Mouse (Mus musculus) MEL (cell line): ENCODE measurements around the gene Psd. TPM values are rescaled to one million over a fixed set of nuclear protein-coding genes. Genes with fewer than 3 reads are reported as not detected.
A peak's percentile ranks its signal among the peaks of the same experiment; 100 is the strongest.

Experiments used
- DNase-seq: peaks from one replicate; pipeline ENCODE4 v3.0.0; 2011; ENCODE audit warnings: low read depth, low spot score
- H3K27ac ChIP-seq: 2 replicates; pipeline ENCODE4 v1.5.1; 2012; ENCODE audit warnings: low read depth, mild to moderate bottlenecking, control low read depth, low read length, moderate library complexity; ENCODE audit not compliant: control insufficient read depth
- H3K27me3 ChIP-seq, 2 experiments: fragments of 150-350 bp in 1 of 2; sonication (generic) in 1 of 2; 2 replicates each; pipeline ENCODE4 v1.6.1; 2012; ENCODE audit warnings: low read length in 2 of 2, mild to moderate bottlenecking in 2 of 2, improper control_type of control experiment in 1 of 2, moderate library complexity in 1 of 2; ENCODE audit not compliant: insufficient read depth in 2 of 2, control insufficient read depth in 1 of 2
- H3K36me3 ChIP-seq, 2 experiments: 2 replicates each; pipeline ENCODE4 v1.6.1; 2012 to 2014; ENCODE audit warnings: low read length in 2 of 2, improper control_type of control experiment in 1 of 2, inconsistent platforms in 1 of 2, mild to moderate bottlenecking in 1 of 2; ENCODE audit not compliant: insufficient read depth in 2 of 2, control insufficient read depth in 1 of 2
- H3K4me1 ChIP-seq, 2 experiments: fragments of 150-350 bp in 1 of 2; sonication (generic) in 1 of 2; 2 replicates each; pipeline ENCODE4 v1.6.1; 2012; ENCODE audit warnings: low read length in 2 of 2, improper control_type of control experiment in 1 of 2, mild to moderate bottlenecking in 1 of 2; ENCODE audit not compliant: insufficient read depth in 2 of 2, control insufficient read depth in 1 of 2
- H3K4me3 ChIP-seq, 2 experiments: fragments of 150-350 bp in 1 of 2; sonication (generic) in 1 of 2; 2 replicates each; pipeline ENCODE4 v1.5.1; 2012; ENCODE audit warnings: low read depth in 2 of 2, low read length in 2 of 2, mild to moderate bottlenecking in 2 of 2, moderate library complexity in 2 of 2, control low read depth in 1 of 2, improper control_type of control experiment in 1 of 2; ENCODE audit not compliant: control insufficient read depth in 1 of 2, insufficient read depth in 1 of 2
- H3K79me2 ChIP-seq: 2 replicates; pipeline ENCODE4 v1.6.1; 2012; ENCODE audit warnings: mild to moderate bottlenecking, low read length, moderate library complexity; ENCODE audit not compliant: control insufficient read depth, poor library complexity, insufficient read depth
- H3K9ac ChIP-seq: 2 replicates; pipeline ENCODE4 v1.6.1; 2012; ENCODE audit warnings: low read depth, mild to moderate bottlenecking, control low read depth, low read length, moderate library complexity; ENCODE audit not compliant: control insufficient read depth, poor library complexity, severe bottlenecking
- H3K9me3 ChIP-seq: fragments of 150-350 bp; sonication (generic); replicated peaks from 2 replicates; pipeline ENCODE4 v1.6.1; 2012; ENCODE audit warnings: mild to moderate bottlenecking, low read length, improper control_type of control experiment, moderate library complexity; ENCODE audit not compliant: insufficient read depth
- BHLHE40 ChIP-seq: IDR thresholded peaks from 2 replicates; pipeline ENCODE4 v1.6.1; 2012; ENCODE audit warnings: low read depth, mild to moderate bottlenecking, inconsistent platforms, low read length, improper control_type of control experiment, borderline replicate concordance
- CTCF ChIP-seq, 3 experiments: IDR thresholded peaks in 2 of 3; conservative IDR thresholded peaks in 1 of 3; 2 replicates each; pipeline ENCODE4 v1.5.1; 2011 to 2012; ENCODE audit warnings: low read length in 3 of 3, low read depth in 2 of 3, mild to moderate bottlenecking in 2 of 3, improper control_type of control experiment in 1 of 3, inconsistent platforms in 1 of 3, mixed read lengths in 1 of 3, moderate library complexity in 1 of 3; ENCODE audit not compliant: control insufficient read depth in 1 of 3, insufficient read depth in 1 of 3, poor library complexity in 1 of 3, severe bottlenecking in 1 of 3
- E2F4 ChIP-seq: IDR thresholded peaks from 2 replicates; pipeline ENCODE4 v1.6.1; 2011; ENCODE audit warnings: low read depth, low read length, improper control_type of control experiment, borderline replicate concordance
- EP300 ChIP-seq, 2 experiments: IDR thresholded peaks; 2 replicates each; pipeline ENCODE4 v1.6.1; 2011; ENCODE audit warnings: improper control_type of control experiment in 2 of 2, low read length in 2 of 2, low read depth in 1 of 2, mild to moderate bottlenecking in 1 of 2
- GATA1 ChIP-seq: IDR thresholded peaks from 2 replicates; pipeline ENCODE4 v1.6.1; 2011; ENCODE audit warnings: low read depth, low read length, improper control_type of control experiment
- JUND ChIP-seq: IDR thresholded peaks from 2 replicates; pipeline ENCODE4 v1.6.1; 2011; ENCODE audit warnings: low read depth, mild to moderate bottlenecking, improper control_type of control experiment, low read length
- MAFK ChIP-seq: IDR thresholded peaks from 2 replicates; pipeline ENCODE4 v1.6.1; 2011; ENCODE audit warnings: low read depth, mild to moderate bottlenecking, low read length, improper control_type of control experiment, borderline replicate concordance
- MAZ ChIP-seq: IDR thresholded peaks from 2 replicates; pipeline ENCODE4 v1.6.1; 2012; ENCODE audit warnings: low read depth, mild to moderate bottlenecking, inconsistent platforms, low read length, improper control_type of control experiment
- MEF2A ChIP-seq: IDR thresholded peaks from 2 replicates; pipeline ENCODE4 v1.6.1; 2014; ENCODE audit warnings: low read depth, mild to moderate bottlenecking, inconsistent platforms, low read length, improper control_type of control experiment; ENCODE audit not compliant: poor library complexity, insufficient replicate concordance, severe bottlenecking; ENCODE audit errors: extremely low read depth
- MXI1 ChIP-seq: IDR thresholded peaks from 2 replicates; pipeline ENCODE4 v1.6.1; 2011; ENCODE audit warnings: mild to moderate bottlenecking, low read depth, low read length, improper control_type of control experiment
- NRF1 ChIP-seq: IDR thresholded peaks from 2 replicates; pipeline ENCODE4 v1.6.1; 2014; ENCODE audit warnings: low read depth, mild to moderate bottlenecking, inconsistent platforms, low read length, improper control_type of control experiment, moderate library complexity; ENCODE audit not compliant: poor library complexity, insufficient read depth, severe bottlenecking
- POLR2A ChIP-seq, 2 experiments: IDR thresholded peaks; 2 replicates each; pipeline ENCODE4 v1.6.1; 2011 to 2012; ENCODE audit warnings: low read length in 2 of 2, mild to moderate bottlenecking in 2 of 2, control low read depth in 1 of 2, improper control_type of control experiment in 1 of 2, low read depth in 1 of 2, moderate library complexity in 1 of 2; ENCODE audit not compliant: control insufficient read depth in 1 of 2, insufficient read depth in 1 of 2, poor library complexity in 1 of 2
- POLR2AphosphoS2 ChIP-seq: IDR thresholded peaks from 2 replicates; pipeline ENCODE4 v1.6.1; 2011; ENCODE audit warnings: low read length, improper control_type of control experiment
- SIN3A ChIP-seq: IDR thresholded peaks from 2 replicates; pipeline ENCODE4 v1.6.1; 2012; ENCODE audit warnings: low read length, improper control_type of control experiment, inconsistent platforms
- ZMIZ1 ChIP-seq: IDR thresholded peaks from 2 replicates; pipeline ENCODE4 v1.6.1; 2012; ENCODE audit warnings: low read depth, mild to moderate bottlenecking, inconsistent platforms, low read length, improper control_type of control experiment, moderate library complexity
- polyA plus RNA-seq, 2 experiments: library from polyadenylated mRNA; stranded (reverse) in 1 of 2; unstranded in 1 of 2; fragments of >175 nt in 1 of 2; fragments of >200 nt in 1 of 2; gene quantifications; 2 replicates each; pipeline versions ENCODE4 v1.2.1 to v1.2.4; 2012; ENCODE audit warnings: low replicate concordance in 2 of 2, low read depth in 1 of 2; ENCODE audit not compliant: insufficient read length in 2 of 2, insufficient read depth in 1 of 2, missing spikeins in 1 of 2
- total RNA-seq: library from RNA; depleted of rRNA; stranded (reverse); fragments of 300-350 nt; gene quantifications from 2 replicates; pipeline ENCODE4 v1.2.3, GENCODE M21; 2012; rRNA removed

Gene Psd
- total RNA-seq (1.9 and 4.5 TPM in 2 replicates), polyA plus RNA-seq (10 to 100 TPM in 1 of 2 experiments, not detected in 1; 17.2 TPM)

GRCm38 (mm10) chr19:46326756-46327305 is at the start of gene Psd:
TSS of gene Psd (minus strand) at chr19:46327156.
- Histone ChIP-seq H3K27me3 (no peaks in the 10 kb centered on the region), H3K9me3 (no peaks in the 10 kb centered on the region), H3K27ac (peak within 1 kb of the TSS; percentile 85), H3K4me1 (peaks cover 0 to 18% of the 10 kb centered on the region in 2 experiments; a peak in 2 of 4 replicates), H3K9ac (peak within 1 kb of the TSS; percentile 75), H3K36me3 (peaks cover 0 to 7% of the 10 kb centered on the region in 2 experiments; a peak in 2 of 4 replicates), H3K79me2 (peaks cover 2% of the 10 kb centered on the region; the same call in 1 of the 2 replicates), H3K4me3 (peak within 1 kb of the TSS; percentile 78 to 85)
- TF ChIP-seq MEF2A, result no peak
- no peak for TF ChIP-seq GATA1
- no peak for TF ChIP-seq ZMIZ1
- TF ChIP-seq NRF1, result peak; percentile 85
- TF ChIP-seq JUND, result no peak
- TF ChIP-seq MXI1, result peak; percentile 68; the same call in 1 of the 2 replicates
- TF ChIP-seq CTCF (IDR thresholded peaks at IDR 0.05 in 2 of 3, conservative IDR thresholded peaks at IDR 0.05 in 1 of 3; ENCODE audit: control insufficient read depth in 1 of 3, insufficient read depth in 1 of 3, low read depth in 2 of 3, low read length in 3 of 3, poor library complexity in 1 of 3, severe bottlenecking in 1 of 3), result no peak
- no peak for TF ChIP-seq E2F4
- TF ChIP-seq SIN3A, result peak; percentile 80
- TF ChIP-seq MAZ, result peak; percentile 58; the same call in 1 of the 2 replicates
- DNase-seq, result peak; percentile 82

GRCm38 (mm10) chr19:46375891-46376290 is 48.9 kb upstream of the Psd start:
- Histone ChIP-seq H3K9me3 (no peaks in the 10 kb centered on the region), H3K36me3 (peaks cover 0 to 19% of the 10 kb centered on the region in 2 experiments; a peak in 2 of 4 replicates), H3K27me3 (no peaks in the 10 kb centered on the region), H3K4me1 (no peaks in the 10 kb centered on the region), H3K27ac (no peak overlapping the region), H3K4me3 (no peak overlapping the region), H3K79me2 (no peaks in the 10 kb centered on the region), H3K9ac (no peak overlapping the region)
- no peak for DNase-seq
- no peak for TF ChIP-seq MAFK
- no peak for TF ChIP-seq EP300 (IDR thresholded peaks at IDR 0.05; ENCODE audit: low read depth in 1 of 2, low read length in 2 of 2)
- no peak for TF ChIP-seq BHLHE40
- peak; percentile 80; the same call in 1 of the 2 replicates for TF ChIP-seq POLR2AphosphoS2
- TF ChIP-seq POLR2A (IDR thresholded peaks at IDR 0.05; ENCODE audit: control insufficient read depth in 1 of 2, insufficient read depth in 1 of 2, low read depth in 1 of 2, low read length in 2 of 2, poor library complexity in 1 of 2), result peak in 1 of 2 experiments; percentile 20; a peak in 1 of 4 replicates
